Mouse (Mus musculus) gonadal fat pad, adult 2 months (tissue): ENCODE data around the gene Efcab14. TPM values are rescaled to one million over a fixed set of nuclear protein-coding genes. Genes with fewer than 3 reads are reported as not detected.

Experiments
- DNase-seq: peaks from one replicate; pipeline ENCODE4 v3.0.0-alpha.2; 2012; ENCODE audit warnings: low read depth
- polyA plus RNA-seq: library from polyadenylated mRNA; depleted of rRNA; stranded (reverse); fragments of >200 nt; gene quantifications from 2 replicates; pipeline ENCODE4 v1.2.3, GENCODE M21; 2012; rRNA removed

Gene Efcab14
- polyA plus RNA-seq = 23.5 and 25.0 TPM in 2 replicates

DNA sequence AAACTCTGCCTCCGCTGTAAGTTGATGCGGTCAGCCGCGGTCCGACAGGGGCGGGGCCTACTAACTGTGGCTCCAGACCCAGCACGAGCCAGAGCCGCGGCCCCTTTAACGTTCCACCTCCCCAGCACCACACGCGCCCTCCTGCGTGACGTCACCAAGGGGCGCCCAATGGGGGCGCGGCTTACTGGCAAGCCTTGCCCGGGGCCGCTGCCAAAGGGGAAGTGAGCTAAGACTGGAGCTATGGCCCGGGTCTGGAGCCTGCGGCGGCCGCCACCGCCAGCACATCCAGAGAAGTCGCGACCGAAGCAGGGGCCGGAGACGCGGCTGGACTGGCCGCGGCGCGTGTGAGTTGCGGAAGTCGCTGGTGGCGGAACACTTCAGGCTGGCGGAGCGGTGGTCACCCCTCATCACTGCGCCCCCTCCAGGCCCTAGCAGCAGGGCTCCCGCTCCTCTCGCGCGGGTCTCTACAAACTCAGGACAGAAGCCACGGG, at the start of gene Efcab14:
Efcab14 (plus strand) TSS at position 194 of the 491 bp plus-strand sequence.
- peak; percentile 44 for DNase-seq

DNA sequence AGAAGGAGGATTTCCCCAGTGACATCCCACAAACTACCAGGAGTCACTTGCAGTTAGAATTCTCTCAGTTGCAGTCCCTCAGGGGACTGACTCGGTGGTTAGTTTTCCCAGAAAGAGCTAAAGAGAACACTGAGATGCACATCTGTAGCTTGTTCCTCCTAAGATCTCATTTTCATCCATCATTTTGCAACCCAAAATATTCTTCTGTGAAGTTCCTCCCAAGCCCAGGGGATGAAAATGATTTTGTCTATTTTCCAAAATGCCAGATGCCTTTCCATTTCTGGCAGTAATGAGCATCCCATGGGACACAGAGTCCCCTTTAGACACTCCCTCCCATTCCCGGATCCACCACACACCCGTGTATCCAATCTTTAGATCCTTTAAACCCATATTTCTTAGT, 36.1 kb upstream of the Efcab14 start:
- DNase-seq = no peak

DNA sequence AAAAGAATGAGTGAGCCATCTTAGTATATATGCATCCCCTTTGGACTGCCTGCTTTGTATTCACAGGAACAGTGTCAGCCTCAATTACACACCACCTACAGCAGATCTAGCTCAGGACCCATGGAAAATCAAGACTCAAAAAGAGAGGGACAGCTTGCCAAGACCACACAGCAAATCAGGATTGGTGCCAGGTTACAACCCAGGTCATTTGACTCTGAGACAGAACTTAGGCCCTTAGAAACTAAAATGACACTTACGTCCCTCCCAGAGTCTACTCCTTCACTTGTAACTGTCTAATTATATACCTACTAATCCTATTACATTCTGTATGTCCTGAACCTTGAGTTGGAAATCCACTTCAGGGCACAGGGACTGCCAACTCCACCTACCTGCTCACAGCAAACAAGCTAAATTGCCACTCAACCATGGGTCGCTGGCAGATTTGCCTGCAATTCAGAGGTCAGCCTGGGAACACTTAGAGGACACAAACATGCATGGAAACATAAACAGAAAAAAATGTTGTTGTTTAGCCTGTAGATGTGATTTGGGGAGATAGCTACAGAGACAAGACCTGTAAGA, 33.5 kb upstream of the Efcab14 start:
- no peak for DNase-seq

DNA sequence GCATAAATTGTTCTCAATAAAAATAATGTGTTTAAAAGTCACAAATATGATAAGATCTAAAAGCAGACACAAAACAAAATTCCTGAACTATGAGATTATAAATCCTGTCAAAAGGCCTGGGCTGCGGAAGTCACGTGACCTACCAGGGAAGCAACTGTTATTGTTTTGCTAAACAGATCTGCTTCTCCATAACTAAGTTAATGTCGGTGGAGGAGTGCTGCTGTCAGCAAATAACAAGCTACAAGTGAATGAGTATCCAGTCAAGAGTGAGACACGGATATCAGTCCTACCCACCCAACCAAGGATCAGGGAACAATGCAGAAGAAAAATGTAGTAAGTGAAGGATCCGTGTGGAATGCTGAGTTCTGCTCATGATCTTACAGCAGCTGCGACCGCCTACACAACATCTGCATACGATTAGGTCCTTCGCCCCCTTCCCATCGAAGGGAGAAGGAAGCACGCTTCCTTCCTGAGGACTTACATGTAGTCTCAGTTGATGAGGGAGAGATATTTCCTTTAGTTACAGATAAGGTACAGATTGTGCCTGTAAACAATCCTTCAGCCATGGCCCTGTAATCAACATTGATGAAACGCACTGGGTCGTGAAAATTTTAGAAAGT, 28.5 kb upstream of the Efcab14 start:
- DNase-seq = no peak

DNA sequence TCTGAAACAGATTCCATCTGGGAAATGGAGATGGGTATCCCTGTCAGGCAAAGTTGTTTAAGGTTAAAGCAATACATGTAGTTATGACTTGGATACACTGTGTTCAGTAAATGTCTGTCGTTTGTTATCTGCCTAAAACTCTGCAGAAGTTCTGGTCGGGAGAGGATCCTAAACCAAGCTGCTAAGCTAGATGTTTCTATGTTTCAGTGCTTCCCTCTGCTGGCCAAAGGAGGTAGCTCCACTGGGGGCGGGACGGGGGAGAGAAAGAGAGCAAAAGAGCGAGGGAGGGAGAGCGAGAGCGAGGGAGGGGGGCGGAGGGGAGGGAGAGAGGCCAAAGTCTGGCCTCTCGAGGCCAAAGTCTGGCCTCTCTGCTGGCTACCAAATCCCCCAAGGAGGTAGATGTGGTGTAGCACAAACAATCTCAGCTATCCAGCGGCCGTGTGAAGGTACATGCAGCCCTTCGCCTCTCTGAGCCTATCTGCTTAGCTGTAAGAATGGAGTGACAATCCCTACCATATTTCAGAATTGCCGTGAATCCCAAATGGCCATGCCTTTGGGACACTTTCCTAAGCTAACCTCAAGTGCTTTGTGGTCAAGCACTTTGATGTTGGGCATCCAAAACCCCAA, 27.6 kb upstream of the Efcab14 start:
- DNase-seq = no peak

DNA sequence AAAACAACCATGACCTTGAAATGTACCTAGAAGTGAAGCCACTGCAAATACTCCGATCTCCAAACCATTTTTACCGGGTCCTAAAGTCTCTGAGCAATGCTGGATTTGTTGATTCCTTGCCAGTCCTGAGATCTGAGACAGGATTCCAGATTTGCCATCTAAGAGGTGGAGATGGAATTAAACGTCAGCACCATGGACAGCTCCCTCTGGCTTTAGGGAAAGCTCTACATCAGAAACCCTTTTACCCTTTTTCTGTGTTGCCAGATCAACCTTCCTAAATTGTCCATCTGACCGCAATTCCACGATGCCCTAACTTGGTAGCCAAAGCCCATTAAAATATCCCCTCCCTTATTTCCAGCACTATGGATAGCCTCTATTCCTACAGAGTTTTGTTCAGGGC, 8.8 kb upstream of the Efcab14 start:
- DNase-seq = no peak

DNA sequence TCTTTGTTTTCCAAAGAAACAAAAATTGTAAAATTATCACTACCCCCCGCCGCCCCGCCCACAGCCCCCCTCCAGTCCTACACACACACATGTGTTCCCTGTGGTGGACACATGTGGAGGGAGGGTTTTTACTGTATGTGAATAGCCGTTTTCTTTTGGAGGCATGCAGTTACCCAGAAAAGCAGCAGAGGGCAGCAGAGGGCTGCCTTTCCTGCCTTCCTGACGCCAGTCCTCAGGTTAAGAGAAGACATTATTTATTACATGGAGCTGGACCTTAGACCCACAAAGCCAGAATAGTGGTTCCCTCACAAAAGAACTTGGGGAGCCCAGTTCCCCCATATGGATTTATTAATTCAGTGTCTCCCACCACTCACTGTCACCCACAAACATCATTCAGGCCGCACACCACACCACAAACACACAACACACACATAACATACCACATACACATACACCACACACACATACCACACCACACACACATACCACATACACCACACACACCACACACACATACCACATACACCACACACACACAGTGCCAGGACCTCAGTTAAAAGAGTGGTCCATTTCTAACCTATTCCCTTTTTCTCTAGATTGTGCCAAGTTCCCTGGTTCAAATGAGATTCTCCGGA, 5.8 kb upstream of the Efcab14 start:
- DNase-seq = no peak

DNA sequence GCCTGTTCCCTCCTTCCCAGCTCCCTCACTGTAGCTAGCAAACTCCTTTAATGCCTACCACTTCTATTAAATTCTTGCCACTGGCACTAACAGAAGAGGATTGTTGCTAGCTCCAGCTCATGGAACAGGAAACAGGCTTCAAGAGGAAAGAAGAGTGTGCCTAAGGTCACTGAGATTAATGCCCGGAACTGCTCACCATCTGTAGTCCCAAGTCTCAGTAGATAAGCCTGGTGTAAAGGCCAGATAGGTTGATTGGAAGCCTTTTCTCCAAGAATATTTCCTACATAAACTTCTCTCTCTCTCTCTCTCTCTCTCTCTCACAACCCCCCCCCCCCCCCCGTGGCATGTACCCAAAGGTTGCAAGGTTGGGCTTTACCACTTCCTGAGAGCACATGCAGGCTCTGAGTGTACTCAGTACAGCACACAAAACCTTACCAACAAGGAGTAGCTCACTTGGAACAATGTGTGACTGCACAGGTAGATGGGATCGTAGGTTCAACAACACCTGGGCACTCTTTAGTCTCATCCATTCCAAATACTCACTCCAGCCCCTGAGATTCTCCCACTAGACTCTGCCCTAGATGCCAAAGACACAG, 5.2 kb upstream of the Efcab14 start:
- no peak for DNase-seq

DNA sequence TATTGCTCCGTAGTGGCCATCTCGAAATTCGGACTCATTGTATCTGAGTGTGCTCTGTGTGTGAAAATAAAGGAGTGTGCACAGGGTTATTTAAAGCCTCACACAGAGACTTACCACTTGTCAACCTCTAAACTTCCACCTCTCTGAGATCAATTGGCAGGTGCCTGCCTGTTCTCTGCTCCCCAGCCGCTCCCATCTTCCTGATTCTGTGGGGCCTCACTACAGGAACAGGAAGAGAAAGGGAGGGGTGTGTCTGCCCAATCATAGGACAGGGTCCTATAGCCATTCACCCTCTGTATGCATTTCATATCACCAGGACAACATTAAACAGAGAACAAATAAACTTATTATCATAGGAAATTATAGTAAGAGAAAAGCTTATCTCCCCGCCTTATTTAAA, 3.8 kb upstream of the Efcab14 start:
- DNase-seq = no peak

DNA sequence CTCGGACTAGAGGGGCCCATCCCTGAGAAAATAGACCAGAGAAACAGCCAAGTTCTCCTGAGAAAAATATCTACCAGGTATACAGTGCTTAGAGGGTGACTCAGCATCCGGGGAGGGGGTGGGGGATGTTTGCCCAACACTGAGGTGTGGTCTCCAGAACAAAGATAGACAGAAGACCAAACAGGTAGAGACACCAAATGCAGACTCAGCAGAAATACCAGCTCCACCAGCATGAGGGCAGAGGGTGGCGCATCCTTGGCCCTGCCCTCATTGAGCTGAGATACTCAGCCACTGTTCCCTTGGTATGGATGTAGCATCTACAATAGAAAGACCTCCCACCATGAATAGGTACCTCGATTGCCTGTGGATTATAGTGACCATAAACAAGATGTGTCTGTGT, 2.7 kb upstream of the Efcab14 start:
- no peak for DNase-seq

DNA sequence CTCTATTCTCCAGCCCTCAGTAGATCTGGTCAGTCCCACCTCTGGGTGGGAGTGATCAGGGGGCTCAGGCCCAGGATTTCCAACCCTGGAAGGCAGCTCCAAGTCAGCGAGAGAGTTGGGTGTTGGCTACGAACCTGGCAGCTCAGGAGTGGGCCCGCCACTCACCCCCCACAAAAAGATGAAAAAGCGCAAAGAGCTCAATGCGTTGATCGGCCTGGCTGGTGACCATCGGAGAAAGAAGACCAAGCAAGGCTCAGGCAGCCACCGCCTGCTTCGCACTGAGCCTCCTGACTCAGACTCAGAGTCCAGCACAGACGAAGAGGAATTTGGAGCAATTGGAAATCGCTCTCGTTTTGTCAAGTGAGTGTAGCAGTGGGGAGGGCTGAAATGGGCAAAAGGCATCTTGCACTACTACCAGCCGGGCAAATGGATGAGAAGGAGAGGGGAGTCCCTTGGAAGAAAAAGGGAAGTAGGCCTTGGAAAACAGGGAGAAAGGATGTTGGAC, 989 bp downstream of the Efcab14 start:
- DNase-seq = no peak

DNA sequence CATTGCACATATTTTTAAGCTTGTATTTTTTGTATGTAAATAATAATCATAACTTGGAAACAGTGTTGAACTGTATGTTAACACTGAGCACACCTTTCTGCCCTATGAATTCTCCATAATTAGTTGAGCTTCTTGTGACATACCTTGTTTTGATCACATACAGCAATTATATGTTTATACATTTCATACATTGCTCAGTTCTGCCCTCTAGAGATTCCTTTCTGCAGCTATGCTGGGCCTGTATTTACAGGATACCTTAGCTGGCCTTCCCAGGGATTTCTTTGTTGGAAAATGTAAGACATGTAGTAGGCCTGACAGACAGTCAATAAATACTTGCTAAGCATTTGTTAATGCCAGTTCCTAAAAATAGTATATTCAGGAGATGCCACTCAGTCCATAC, 5.1 kb downstream of the Efcab14 start:
- no peak for DNase-seq

DNA sequence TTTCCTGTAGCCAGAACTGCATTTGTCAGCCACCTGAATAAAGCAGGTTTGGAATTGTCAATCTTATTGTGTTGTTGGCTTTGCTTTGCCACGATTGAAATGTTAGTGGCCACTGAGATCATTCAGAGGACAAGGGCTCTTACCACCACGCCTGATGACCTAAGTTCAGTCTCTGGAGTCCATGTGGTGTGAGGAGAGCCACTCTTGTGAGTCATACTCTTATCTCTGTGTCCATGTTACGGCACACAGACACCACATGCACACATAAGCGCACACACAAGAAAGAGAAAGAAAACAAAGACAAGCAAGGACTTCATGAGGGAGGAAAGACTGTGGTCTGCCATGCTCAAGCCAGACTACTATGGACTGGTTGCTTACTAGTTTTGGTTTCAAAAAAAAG, 5.6 kb downstream of the Efcab14 start:
- no peak for DNase-seq

DNA sequence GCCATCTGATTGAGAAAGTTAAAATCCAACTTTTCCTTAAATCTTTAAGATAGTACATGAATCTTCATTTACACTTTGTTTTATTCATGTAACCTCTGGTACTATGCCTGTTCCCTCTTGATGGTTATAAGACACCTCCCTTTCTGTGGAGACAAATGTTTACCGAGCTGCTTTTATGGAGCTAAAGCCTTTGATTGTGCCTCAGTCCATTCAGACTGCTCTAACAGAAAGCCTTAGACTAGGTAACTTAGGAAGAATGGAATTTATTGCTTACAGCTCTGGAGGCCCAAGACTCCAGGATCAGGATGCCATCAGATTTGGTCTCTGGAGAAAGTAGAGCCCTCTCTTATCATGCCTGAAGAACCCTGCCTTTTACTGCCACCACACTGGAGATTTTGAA, 10.6 kb downstream of the Efcab14 start:
- DNase-seq = no peak

DNA sequence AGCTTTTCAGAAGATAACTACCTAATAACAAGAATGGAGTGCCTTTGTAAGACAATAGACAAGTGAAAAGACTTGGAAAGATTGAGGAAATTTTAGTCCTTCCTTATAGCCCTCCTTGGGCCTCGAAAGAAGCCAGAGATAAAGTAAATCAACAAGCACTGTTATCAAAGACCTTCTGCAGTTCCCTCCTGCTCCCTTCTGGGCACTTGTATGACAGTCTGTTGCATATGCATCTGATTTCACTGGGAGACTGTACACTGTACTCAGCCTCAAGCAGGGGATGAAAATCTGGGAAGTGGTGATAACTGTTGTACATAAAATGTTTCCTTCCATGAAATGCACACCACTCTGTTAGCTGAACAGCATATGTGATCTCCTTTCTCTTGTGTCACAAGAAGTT, 11.8 kb downstream of the Efcab14 start:
- no peak for DNase-seq

DNA sequence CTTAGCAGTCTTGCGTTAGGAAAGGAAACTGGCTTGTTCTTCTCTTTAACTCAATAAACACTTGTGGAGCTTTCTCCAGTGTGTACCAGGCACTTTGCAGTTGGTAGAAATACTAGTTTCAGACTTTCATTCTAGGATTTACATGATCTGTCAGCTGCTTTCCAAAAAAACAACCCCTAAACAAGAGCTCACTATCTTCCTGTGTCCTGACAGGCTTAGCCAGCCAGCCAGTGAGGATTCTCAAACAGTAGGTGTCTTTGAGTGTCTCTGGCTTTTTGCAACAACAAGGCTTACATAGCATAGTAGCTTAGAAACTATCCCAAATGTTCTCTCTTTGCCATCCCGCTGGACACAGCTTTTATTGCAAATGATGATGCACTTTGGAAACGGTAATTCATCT, 16.6 kb downstream of the Efcab14 start:
- no peak for DNase-seq

DNA sequence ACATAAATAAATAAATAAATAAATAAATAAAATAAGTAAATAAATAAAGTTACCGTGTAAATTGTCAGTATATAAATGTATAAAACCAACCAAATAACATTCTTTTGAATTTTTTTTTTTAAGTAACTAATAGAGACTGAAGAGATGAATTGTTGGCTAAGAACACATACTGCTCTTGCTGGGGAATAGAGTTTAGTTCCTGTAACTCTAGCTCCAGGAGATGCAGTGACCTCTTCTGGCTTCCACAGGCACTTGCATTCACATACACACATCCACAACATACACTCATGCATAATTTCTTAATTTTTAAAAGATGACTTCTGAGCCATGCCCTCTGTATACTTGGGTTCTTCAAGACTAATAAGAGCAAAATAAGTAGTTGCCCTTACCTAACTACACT, 17.3 kb downstream of the Efcab14 start:
- DNase-seq = no peak

DNA sequence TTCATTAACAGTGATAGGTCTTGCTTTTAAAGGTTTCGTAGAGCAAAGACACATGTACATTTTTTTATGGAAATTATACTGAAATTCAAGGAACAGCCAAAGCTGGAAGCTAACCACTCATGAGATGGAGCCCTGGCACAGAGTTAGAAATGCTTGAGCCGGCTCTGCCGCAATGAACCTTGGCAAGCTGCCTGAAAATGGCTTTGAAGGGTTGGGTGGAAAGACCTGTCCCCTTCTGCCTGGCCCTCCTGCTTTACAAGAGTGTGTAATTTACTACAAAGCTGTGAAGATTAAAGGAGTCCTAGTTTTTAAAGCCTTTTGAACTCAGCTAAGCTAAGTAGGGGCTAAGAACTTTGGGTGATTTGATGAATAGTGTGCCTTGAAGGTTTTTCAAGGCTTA, 23.7 kb downstream of the Efcab14 start:
- DNase-seq = no peak

DNA sequence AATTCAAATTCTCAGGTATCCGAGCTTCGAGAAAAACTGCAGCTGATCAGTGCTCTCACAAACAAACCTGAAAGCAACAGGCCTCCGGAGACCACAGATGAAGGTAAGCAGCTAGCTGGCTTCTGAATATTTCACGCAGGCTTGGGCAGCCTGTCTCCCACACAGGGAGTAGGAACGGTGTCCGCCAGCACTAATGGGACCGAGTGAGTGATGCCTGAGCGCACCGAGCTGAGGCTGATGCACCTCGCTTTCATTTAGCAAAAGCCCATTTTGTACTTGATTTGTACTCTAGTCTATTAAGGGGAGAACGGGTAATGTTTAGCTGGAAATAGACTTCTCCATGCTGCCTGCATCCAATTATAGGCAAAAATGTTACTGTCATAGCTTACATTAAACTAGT, 27.0 kb downstream of the Efcab14 start:
- no peak for DNase-seq

DNA sequence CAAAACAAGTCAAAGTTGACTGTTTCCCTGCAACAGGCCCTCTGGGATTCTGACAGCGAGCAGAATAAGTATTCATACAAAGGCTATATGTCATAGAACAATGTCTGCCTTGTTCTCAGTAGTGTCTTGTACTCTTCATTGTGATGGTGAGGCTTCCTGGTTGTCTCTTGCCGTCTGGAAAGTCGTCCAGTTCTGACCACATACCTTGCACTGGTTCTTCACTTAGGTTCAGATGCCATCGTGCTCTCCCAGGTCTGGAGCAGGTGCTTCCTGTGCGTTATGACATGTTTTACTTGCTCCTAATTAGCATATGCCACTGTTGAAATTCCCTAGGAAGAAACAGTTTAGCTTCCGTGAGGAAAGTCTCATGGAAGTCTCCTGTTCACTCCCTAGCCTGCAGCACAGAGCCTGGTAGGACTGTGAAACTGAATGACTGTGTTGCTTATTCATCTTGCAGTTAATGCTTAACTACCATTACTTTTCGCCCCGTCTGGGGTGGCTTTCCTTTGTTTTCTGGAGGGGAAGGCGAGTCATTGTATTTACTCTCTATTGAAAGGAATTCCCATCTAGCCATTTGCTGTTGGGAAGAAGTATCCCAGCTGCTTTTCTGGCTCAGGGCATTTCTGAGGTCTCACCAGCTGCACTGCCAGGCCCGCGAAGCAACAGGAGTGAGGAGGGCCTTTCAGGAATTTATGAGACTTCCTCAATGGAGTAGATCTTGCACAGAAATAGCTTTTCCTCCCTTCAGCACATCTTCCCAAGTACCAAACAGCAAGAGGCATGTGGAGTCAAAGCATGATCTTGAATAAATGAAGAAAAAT, 30.3 kb downstream of the Efcab14 start:
- no peak for DNase-seq

DNA sequence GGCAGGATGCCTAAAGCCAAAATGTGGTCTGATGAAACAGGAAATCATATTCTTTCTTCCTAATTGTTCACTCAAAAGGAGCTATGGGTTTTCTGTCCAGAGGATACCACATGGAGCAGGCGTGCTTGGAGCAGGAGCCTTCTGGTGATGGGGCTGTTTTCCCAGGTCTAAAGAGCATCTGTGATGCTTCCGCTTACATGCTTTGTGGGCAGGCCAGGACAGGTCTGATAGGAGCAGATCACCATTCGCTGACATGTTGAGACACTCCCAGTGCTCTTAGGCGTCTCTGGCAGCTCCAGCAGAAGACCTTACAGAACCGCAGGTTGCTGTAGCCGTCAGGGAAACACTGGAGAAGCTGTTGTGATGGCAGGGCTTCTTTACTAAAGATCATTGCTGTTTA, 37.5 kb downstream of the Efcab14 start:
- peak; percentile 45 for DNase-seq
